Mouse (Mus musculus): Measurements from ENCODE around the gene Gm32742. TPM values are rescaled to one million over a fixed set of nuclear protein-coding genes. Genes with fewer than 3 reads are reported as not detected.

Gene Gm32742
- polyA plus RNA-seq, 1 experiment from 2014 or later, result not detected

DNA sequence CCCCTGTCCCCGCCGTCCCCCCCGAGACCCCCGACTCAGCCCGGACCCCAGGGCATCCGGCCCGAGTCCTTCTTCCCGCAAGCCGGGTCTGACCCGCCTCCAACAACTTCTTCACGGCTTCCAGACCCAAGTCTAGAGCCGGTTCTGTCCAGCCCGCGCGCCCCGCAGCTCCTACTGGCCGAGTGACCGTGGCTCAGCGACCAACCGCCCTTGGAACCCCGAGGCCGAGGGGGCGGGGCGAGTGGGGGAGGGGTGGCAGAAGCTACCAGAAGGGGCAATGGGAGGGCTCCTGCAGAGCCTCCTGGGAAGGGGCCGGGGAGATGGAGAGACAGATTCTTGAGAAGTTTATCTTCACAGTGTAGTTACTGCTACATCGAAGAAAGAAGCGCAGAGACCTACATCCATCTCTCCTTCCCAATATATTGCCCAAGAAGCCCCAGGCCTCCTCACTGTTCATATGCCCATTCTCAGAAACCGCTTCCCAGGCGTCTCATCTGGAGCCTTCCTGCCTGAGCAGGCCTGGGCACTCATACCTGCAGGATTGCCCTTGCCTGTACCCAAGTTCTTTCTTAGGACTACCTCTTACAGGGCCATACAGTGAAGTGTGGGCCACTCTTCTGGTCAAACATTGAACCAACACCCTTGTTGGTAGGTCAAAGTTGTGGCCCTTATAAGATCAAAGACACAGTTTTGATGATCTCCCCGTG is 61.4 kb downstream of the Gm32742 start:
- WGBS, result 12% methylated on average over 28 of the region's 30 CpGs
- DNase-seq (ENCODE audit: low spot score) (peak; percentile 50), ATAC-seq (replicated peaks; ENCODE audit: insufficient number of reproducible peaks, low FRiP score, low TSS enrichment, low read depth) (peak; percentile 75)
- no peak overlapping the region for H3K27ac ChIP-seq (replicated peaks; ENCODE audit: low read depth, low read length)
- H3K9ac ChIP-seq (replicated peaks; ENCODE audit: low read length), result peak overlapping the region; percentile 77
- no peaks in the 10 kb centered on the region for H3K4me1 ChIP-seq (ENCODE audit: control insufficient read depth, insufficient read depth, low read length)
- peak overlapping the region; percentile 55 for H3K4me3 ChIP-seq (ENCODE audit: low read depth, low read length)
- H3K27me3 ChIP-seq (ENCODE audit: control insufficient read depth, insufficient read depth, low read length), result no peaks in the 10 kb centered on the region
- no peaks in the 10 kb centered on the region for H3K36me3 ChIP-seq (replicated peaks; ENCODE audit: control insufficient read depth, insufficient read depth, low read depth, low read length)
- H3K4me2 ChIP-seq (ENCODE audit: low read depth, low read length), result peak overlapping the region; percentile 100
- H3K9me3 ChIP-seq (replicated peaks; ENCODE audit: control insufficient read depth, low read length), result no peaks in the 10 kb centered on the region

DNA sequence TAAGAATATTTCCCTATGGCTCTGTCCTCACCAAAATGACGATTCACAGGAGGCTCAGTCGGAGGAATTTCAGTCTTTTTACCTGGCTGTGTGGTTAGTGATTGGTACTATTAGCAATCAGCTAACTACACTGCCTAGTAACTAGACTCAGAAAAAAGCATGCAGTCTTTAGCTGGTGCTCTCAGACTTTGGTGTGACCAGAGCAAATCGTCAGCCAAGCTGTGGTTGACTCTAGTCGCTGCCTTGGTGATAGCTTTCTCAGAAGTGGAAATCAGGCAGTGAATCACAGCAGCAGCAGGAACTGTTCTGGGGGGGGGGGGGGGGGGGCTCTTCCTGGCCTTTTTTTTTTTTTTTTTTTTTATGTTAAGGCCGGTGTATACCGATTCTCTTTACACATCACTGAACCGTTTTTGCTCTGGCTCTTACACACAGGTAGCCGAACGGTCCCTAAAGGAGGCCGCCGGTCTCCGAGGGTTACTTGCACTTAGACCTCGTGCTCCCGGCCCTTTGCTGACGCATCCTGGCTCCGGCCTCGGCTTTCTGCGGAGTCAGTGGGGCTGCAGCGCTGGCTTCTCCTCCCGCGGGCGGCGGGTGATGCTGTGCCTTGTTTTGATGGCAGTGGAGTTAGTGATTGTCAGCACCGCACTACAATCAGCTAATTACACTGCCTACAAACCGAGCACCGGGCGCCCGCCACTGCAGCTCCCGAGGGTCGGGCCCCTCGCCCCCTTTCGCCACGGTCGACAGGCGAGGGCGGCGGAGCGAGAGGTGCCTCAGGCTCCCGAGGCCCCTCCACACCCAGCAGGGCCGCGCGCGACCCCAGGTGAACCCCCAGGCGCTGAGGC is 62.1 kb downstream of the Gm32742 start:
- peak; percentile 65; the same call in 1 of the 2 replicates for ATAC-seq (replicated peaks; ENCODE audit: insufficient number of reproducible peaks, low FRiP score, low TSS enrichment, low read depth)
- 2% methylated on average over 43 of the region's 44 CpGs for WGBS
- Histone ChIP-seq H3K4me1 (ENCODE audit: control insufficient read depth, insufficient read depth, low read length) (no peaks in the 10 kb centered on the region), H3K4me3 (ENCODE audit: low read depth, low read length) (peak overlapping the region; percentile 55), H3K27me3 (ENCODE audit: control insufficient read depth, insufficient read depth, low read length) (no peaks in the 10 kb centered on the region), H3K9ac (replicated peaks; ENCODE audit: low read length) (peak overlapping the region; percentile 77), H3K9me3 (replicated peaks; ENCODE audit: control insufficient read depth, low read length) (no peaks in the 10 kb centered on the region), H3K36me3 (replicated peaks; ENCODE audit: control insufficient read depth, insufficient read depth, low read depth, low read length) (no peaks in the 10 kb centered on the region), H3K4me2 (ENCODE audit: low read depth, low read length) (peak overlapping the region; percentile 100), H3K27ac (replicated peaks; ENCODE audit: low read depth, low read length) (no peak overlapping the region)
- DNase-seq (ENCODE audit: low spot score), result peak; percentile 63

DNA sequence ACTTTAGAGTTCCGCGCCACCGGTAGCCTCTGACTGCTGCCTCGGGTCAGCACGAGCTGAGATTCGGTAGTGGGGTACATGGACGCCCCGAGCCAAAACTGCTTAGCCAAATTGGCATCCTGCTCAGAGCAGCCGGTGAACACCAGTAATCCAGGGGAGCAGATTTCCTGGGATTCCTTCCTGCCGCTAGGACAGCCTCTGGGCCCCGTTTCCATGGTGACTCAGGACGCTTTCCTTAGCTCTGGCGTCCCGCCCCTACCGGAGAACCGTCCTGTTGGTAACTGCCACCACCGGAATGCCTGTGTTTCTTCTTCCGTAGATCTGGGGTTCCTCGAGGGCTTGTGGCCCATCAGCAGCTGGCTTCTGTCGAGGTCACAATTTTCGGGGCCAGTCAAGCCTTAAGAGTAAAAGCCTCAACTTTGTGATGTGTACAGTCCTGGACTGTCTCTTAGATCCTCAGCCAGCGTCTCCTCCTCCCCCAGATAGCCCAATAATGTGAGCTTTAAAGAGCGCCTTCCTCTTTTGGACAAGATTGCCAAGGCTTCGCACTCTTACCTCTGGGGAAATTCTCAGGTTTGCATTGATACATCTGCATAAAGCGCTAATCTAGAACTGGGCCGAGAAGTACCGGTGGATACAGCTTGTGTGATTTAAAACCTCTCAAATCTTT is 63.4 kb downstream of the Gm32742 start, which contains the start of gene 4833427G06Rik:
Gene 4833427G06Rik (minus strand): TSS at position 323 of the 670 bp plus-strand sequence.
- WGBS, result 7% methylated on average over 27 of the region's 27 CpGs
- no peak within 1 kb of the TSS for H3K27ac ChIP-seq (replicated peaks; ENCODE audit: low read depth, low read length)
- ATAC-seq (replicated peaks; ENCODE audit: insufficient number of reproducible peaks, low FRiP score, low TSS enrichment, low read depth) (peak; percentile 72; the same call in 1 of the 2 replicates), DNase-seq (ENCODE audit: low spot score) (peak; percentile 85)
- no peaks in the 10 kb centered on the region for H3K9me3 ChIP-seq (replicated peaks; ENCODE audit: control insufficient read depth, low read length)
- no peaks in the 10 kb centered on the region for H3K4me1 ChIP-seq (ENCODE audit: control insufficient read depth, insufficient read depth, low read length)
- H3K9ac ChIP-seq (replicated peaks; ENCODE audit: low read length), result no peak within 1 kb of the TSS
- no peaks in the 10 kb centered on the region for H3K27me3 ChIP-seq (ENCODE audit: control insufficient read depth, insufficient read depth, low read length)
- peak within 1 kb of the TSS; percentile 17; the same call in 1 of the 2 replicates for H3K4me3 ChIP-seq (ENCODE audit: low read depth, low read length)
- H3K4me2 ChIP-seq (ENCODE audit: low read depth, low read length), result peak within 1 kb of the TSS; percentile 100
- no peaks in the 10 kb centered on the region for H3K36me3 ChIP-seq (replicated peaks; ENCODE audit: control insufficient read depth, insufficient read depth, low read depth, low read length)

DNA sequence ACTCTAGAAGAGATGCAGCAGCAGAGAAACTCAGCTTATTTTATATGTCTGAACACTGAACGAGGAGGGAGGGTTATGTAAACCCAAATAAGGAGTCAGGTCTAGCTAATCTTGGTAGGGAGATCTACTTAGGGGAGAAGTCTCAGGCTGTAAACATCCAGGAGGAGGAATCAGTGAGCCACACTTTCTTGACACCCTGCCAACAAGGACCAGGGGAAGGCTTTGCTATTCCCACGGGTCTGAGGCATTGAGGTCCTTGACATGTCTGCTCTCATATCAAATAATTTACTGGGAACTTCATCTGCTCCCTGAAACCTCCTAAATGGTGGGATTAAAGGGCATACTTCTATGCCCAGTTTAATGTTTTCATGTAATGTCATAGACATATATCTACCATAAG is 69.0 kb downstream of the Gm32742 start:
- Histone ChIP-seq H3K4me1 (ENCODE audit: control insufficient read depth, insufficient read depth, low read length) (no peaks in the 10 kb centered on the region), H3K4me2 (ENCODE audit: low read depth, low read length) (no peak overlapping the region), H3K9ac (replicated peaks; ENCODE audit: low read length) (no peak overlapping the region), H3K27ac (replicated peaks; ENCODE audit: low read depth, low read length) (no peak overlapping the region), H3K36me3 (replicated peaks; ENCODE audit: control insufficient read depth, insufficient read depth, low read depth, low read length) (no peaks in the 10 kb centered on the region), H3K27me3 (ENCODE audit: control insufficient read depth, insufficient read depth, low read length) (no peaks in the 10 kb centered on the region), H3K4me3 (ENCODE audit: low read depth, low read length) (no peak overlapping the region), H3K9me3 (replicated peaks; ENCODE audit: control insufficient read depth, low read length) (no peaks in the 10 kb centered on the region)
- DNase-seq (ENCODE audit: low spot score), result no peak
- no peak for ATAC-seq (replicated peaks; ENCODE audit: insufficient number of reproducible peaks, low FRiP score, low TSS enrichment, low read depth)
- WGBS, result 72% methylated on average over 2 of the region's 2 CpGs

DNA sequence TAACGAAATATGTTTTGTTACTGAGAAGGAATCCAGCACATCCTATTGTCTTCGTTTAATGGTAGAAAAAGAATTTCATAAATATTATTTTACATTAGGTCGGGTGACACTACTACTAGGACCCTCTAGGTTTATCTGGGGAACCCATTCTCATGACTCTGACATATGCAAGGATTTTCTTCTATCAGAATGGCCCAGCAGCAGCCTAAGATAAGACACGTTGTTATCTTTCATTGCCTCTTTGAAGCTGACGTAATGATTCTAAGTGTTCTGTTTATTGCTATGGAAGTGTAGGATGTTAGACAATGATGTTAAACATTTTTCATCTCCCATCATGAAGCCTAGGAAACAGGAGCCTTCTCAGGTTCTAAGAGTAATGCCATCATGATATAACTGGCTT is 71.6 kb downstream of the Gm32742 start:
- H3K4me1 ChIP-seq (ENCODE audit: control insufficient read depth, insufficient read depth, low read length), result no peaks in the 10 kb centered on the region
- H3K9ac ChIP-seq (replicated peaks; ENCODE audit: low read length), result no peak overlapping the region
- H3K9me3 ChIP-seq (replicated peaks; ENCODE audit: control insufficient read depth, low read length), result no peaks in the 10 kb centered on the region
- H3K36me3 ChIP-seq (replicated peaks; ENCODE audit: control insufficient read depth, insufficient read depth, low read depth, low read length), result no peaks in the 10 kb centered on the region
- DNase-seq (ENCODE audit: low spot score), result no peak
- H3K4me3 ChIP-seq (ENCODE audit: low read depth, low read length), result no peak overlapping the region
- 83% methylated on average over 5 of the region's 5 CpGs for WGBS
- no peak overlapping the region for H3K27ac ChIP-seq (replicated peaks; ENCODE audit: low read depth, low read length)
- ATAC-seq (replicated peaks; ENCODE audit: insufficient number of reproducible peaks, low FRiP score, low TSS enrichment, low read depth), result no peak
- no peak overlapping the region for H3K4me2 ChIP-seq (ENCODE audit: low read depth, low read length)
- H3K27me3 ChIP-seq (ENCODE audit: control insufficient read depth, insufficient read depth, low read length), result no peaks in the 10 kb centered on the region

DNA sequence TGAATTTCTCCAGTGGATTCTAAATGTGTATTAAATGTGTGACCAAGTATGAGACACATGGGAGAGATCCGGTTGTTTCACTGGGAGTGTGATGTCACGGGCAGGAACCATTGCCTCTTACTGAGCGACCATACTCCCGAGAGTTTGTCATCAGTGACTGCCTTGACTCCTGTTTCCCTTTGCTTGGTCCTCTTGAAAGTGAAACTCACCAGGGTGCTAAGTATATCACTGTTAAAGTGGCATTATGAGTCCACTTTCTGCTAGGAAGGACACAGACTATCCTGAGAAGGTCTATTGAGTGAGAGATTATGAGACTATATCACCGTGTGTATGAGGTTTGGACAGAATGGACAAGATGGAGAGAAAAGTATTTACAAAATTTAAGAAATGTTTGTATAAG is 83.7 kb downstream of the Gm32742 start:
- H3K27ac ChIP-seq (replicated peaks; ENCODE audit: low read depth, low read length), result no peak overlapping the region
- no peaks in the 10 kb centered on the region for H3K9me3 ChIP-seq (replicated peaks; ENCODE audit: control insufficient read depth, low read length)
- WGBS, result 83% methylated on average over 5 of the region's 5 CpGs
- no peaks in the 10 kb centered on the region for H3K4me1 ChIP-seq (ENCODE audit: control insufficient read depth, insufficient read depth, low read length)
- DNase-seq (ENCODE audit: low spot score), result no peak
- H3K4me3 ChIP-seq (ENCODE audit: low read depth, low read length), result no peak overlapping the region
- no peak for ATAC-seq (replicated peaks; ENCODE audit: insufficient number of reproducible peaks, low FRiP score, low TSS enrichment, low read depth)
- H3K4me2 ChIP-seq (ENCODE audit: low read depth, low read length), result no peak overlapping the region
- H3K36me3 ChIP-seq (replicated peaks; ENCODE audit: control insufficient read depth, insufficient read depth, low read depth, low read length), result no peaks in the 10 kb centered on the region
- no peak overlapping the region for H3K9ac ChIP-seq (replicated peaks; ENCODE audit: low read length)
- no peaks in the 10 kb centered on the region for H3K27me3 ChIP-seq (ENCODE audit: control insufficient read depth, insufficient read depth, low read length)

Data from embryonic facial prominence, embryonic 11.5 days (tissue).